Mouse (Mus musculus) testis, adult 2 months (tissue): Measurements from ENCODE around the gene Pigk. TPM values are rescaled to one million over a fixed set of nuclear protein-coding genes. Genes with fewer than 3 reads are reported as not detected.

ENCODE experiments used
- H3K27ac ChIP-seq: fragments of 200-500 bp; 2 replicates; pipeline ENCODE4 v1.5.1; 2012; ENCODE audit warnings: low read depth, low read length; ENCODE audit not compliant: control insufficient read depth, insufficient read depth
- H3K27me3 ChIP-seq: fragments of 200-500 bp; 2 replicates; pipeline ENCODE4 v1.6.1; 2012; ENCODE audit warnings: mild to moderate bottlenecking, low read length, moderate library complexity; ENCODE audit not compliant: control insufficient read depth, insufficient read depth
- H3K36me3 ChIP-seq: fragments of 200-500 bp; 2 replicates; pipeline ENCODE4 v1.6.1; 2012; ENCODE audit warnings: mild to moderate bottlenecking, low read length; ENCODE audit not compliant: control insufficient read depth, insufficient read depth
- H3K4me1 ChIP-seq: fragments of 200-500 bp; 2 replicates; pipeline ENCODE4 v1.6.1; 2012; ENCODE audit warnings: low read length; ENCODE audit not compliant: control insufficient read depth, insufficient read depth
- H3K4me3 ChIP-seq: fragments of 200-500 bp; 2 replicates; pipeline ENCODE4 v1.5.1; 2012; ENCODE audit warnings: low read depth, mild to moderate bottlenecking, low read length, moderate library complexity, mixed read lengths; ENCODE audit not compliant: control insufficient read depth
- CTCF ChIP-seq: fragments of 200-500 bp; IDR thresholded peaks from 2 replicates; pipeline ENCODE4 v1.5.1; 2012; ENCODE audit warnings: low read depth, mild to moderate bottlenecking, inconsistent platforms, low read length, moderate library complexity; ENCODE audit not compliant: control insufficient read depth, insufficient read depth, insufficient replicate concordance
- POLR2A ChIP-seq: fragments of 200-500 bp; IDR thresholded peaks from 2 replicates; pipeline ENCODE4 v1.6.1; 2012; ENCODE audit warnings: low read depth, mild to moderate bottlenecking, inconsistent platforms, low read length, moderate library complexity; ENCODE audit not compliant: control insufficient read depth
- polyA plus RNA-seq: library from polyadenylated mRNA; depleted of rRNA; stranded (reverse); fragments of >200 nt; gene quantifications from 2 replicates; pipeline ENCODE4 v1.2.3, GENCODE M21; 2012

Gene Pigk
- polyA plus RNA-seq, 1 experiment = 34.6 TPM

GRCm38 (mm10) chr3:152707321-152707823, 6.5 kb upstream of the Pigk start:
- Histone ChIP-seq H3K36me3 (no peaks in the 10 kb centered on the region), H3K4me1 (peaks cover 4% of the 10 kb centered on the region), H3K27ac (no peak overlapping the region), H3K27me3 (no peaks in the 10 kb centered on the region), H3K4me3 (no peak overlapping the region)
- TF ChIP-seq CTCF = no peak
- no peak for TF ChIP-seq POLR2A

- Histone ChIP-seq H3K36me3 (no peaks in the 10 kb centered on the region), H3K27ac (no peak overlapping the region), H3K27me3 (no peaks in the 10 kb centered on the region), H3K4me1 (peaks cover 2% of the 10 kb centered on the region; the same call in 1 of the 2 replicates), H3K4me3 (no peak overlapping the region)
- TF ChIP-seq CTCF (no peak), POLR2A (no peak)
Observed at GRCm38 (mm10) chr3:152709936-152710335, 4.0 kb upstream of the Pigk start.

DNA sequence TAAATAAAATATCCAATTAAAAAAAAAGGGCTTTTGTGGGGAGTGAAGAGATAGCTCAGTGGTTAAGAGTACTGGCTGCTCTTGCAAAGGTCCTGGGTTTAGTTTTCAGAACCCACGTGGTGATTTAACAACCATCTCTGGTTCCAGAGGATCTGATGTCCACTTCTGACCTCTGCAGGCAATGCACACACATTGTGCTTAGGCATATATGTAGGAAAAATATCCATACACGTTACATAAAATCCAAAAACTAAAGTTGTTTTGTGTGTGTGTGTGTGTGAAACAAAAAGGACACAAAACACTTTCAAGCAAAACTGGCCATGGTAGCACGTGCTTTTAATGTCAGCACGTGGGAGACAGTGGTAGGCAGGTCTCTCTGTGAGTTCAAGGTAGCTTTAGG, 943 bp upstream of the Pigk start:
- Histone ChIP-seq H3K27me3 (no peaks in the 10 kb centered on the region), H3K36me3 (no peaks in the 10 kb centered on the region), H3K4me3 (no peak overlapping the region), H3K27ac (no peak overlapping the region), H3K4me1 (peaks cover 2% of the 10 kb centered on the region; the same call in 1 of the 2 replicates)
- TF ChIP-seq CTCF (no peak), POLR2A (no peak)

DNA sequence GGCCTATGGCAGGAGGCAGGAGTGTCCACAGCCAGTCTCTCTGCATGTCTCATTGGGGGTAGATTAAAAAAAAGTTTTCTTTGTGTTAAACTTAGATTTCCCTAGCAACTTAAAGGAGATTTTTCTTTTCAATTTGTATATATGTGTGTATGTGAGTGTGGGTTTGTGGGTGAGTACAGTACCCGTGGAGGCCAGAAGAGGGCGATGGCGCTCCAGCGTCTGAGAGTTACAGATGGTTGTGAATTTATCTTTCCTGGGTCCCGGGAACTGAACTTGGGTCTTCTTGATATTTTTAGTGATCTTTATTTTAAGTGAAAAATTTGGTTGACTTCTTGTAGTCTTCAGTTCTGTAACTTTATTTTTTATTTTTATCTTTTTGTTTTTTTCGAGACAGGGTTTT, 7.4 kb downstream of the Pigk start:
- H3K27me3 ChIP-seq = no peaks in the 10 kb centered on the region
- H3K36me3 ChIP-seq = no peaks in the 10 kb centered on the region
- TF ChIP-seq POLR2A = no peak
- peak; percentile 64; the same call in 1 of the 2 replicates for TF ChIP-seq CTCF
- peaks cover 3% of the 10 kb centered on the region; the same call in 1 of the 2 replicates for H3K4me1 ChIP-seq
- no peak overlapping the region for H3K4me3 ChIP-seq
- no peak overlapping the region for H3K27ac ChIP-seq

DNA sequence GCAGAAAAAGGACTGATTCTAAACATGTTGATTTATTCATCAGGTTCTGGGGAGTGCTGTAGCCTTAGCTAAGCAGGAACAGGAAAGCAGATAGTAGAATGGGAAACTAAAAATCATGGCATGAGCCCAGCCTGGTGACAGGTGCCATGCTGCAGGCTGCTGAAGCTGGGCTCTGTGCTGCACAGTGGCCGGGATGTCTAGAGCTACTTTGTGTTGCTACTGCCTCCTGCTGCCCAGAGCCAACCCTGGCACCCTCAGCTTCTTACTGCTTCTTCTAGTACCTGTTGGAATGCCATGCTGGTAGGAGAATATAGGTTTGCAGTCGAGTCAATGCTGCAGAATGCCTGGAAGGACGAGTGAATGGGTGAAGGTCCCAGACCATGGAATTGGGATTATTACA, 8.9 kb downstream of the Pigk start:
- Histone ChIP-seq H3K4me1 (peaks cover 3% of the 10 kb centered on the region; the same call in 1 of the 2 replicates), H3K36me3 (no peaks in the 10 kb centered on the region), H3K27ac (no peak overlapping the region), H3K27me3 (no peaks in the 10 kb centered on the region), H3K4me3 (no peak overlapping the region)
- TF ChIP-seq CTCF (peak; percentile 39; the same call in 1 of the 2 replicates), POLR2A (no peak)

GRCm38 (mm10) chr3:152724446-152724845, 10.5 kb downstream of the Pigk start:
- TF ChIP-seq POLR2A = no peak
- H3K4me1 ChIP-seq = peaks cover 3% of the 10 kb centered on the region; the same call in 1 of the 2 replicates

DNA sequence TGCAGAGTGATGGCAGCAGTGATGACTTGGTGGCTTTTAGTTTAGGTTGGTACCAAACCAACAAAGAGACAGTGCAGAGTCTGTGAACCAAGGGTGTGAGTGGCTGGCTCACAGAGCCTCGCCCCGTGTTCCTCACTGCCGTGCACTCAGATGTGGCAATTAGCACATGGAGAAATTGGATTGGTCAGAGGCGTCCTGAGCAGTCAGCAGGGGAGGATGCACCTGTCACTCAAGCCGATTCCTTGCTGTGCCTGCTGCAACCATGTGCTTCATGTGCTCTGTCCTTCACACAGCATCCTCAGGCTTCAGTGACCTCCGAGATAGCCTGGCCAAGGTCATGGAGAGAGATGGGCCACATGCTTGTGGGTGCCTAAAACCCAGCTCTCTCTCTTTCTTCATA, 14.3 kb downstream of the Pigk start:
- H3K27ac ChIP-seq = no peak overlapping the region
- no peak for TF ChIP-seq POLR2A
- no peak for TF ChIP-seq CTCF
- peaks cover 3% of the 10 kb centered on the region; the same call in 1 of the 2 replicates for H3K4me1 ChIP-seq
- H3K36me3 ChIP-seq = no peaks in the 10 kb centered on the region
- no peaks in the 10 kb centered on the region for H3K27me3 ChIP-seq
- no peak overlapping the region for H3K4me3 ChIP-seq

More at GRCm38 (mm10) chr3:152724446-152724845, 10.5 kb downstream of the Pigk start:
- no peak overlapping the region for H3K27ac ChIP-seq
- H3K27me3 ChIP-seq = no peaks in the 10 kb centered on the region
- H3K4me3 ChIP-seq = no peak overlapping the region
- no peaks in the 10 kb centered on the region for H3K36me3 ChIP-seq

DNA sequence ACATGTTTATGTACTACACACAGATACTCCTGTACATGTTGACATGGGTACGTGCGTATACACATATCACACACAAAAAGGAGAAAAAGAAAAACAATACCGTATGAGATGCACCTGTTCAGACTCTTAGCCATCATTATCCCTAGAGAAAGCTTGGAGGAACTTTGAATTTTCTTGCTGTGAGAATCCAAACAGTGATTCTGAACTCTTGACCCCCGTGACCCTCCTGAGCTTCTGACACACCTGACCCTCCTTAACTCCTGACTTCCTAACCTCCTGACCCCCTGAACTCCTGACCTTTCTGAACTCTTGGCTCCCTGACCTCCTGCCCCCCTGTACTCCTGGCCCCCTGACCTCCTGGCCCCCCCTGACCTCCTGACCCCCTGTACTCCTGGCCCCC, 19.1 kb downstream of the Pigk start:
- no peak overlapping the region for H3K4me3 ChIP-seq
- TF ChIP-seq CTCF (no peak), POLR2A (no peak)
- H3K27me3 ChIP-seq = no peaks in the 10 kb centered on the region
- H3K27ac ChIP-seq = no peak overlapping the region
- peaks cover 2% of the 10 kb centered on the region; the same call in 1 of the 2 replicates for H3K4me1 ChIP-seq
- H3K36me3 ChIP-seq = no peaks in the 10 kb centered on the region
